Mouse (Mus musculus) MEL (cell line): ENCODE results near the gene BC051019. TPM values are rescaled to one million over a fixed set of nuclear protein-coding genes. Genes with fewer than 3 reads are reported as not detected.

Experiments
- DNase-seq: peaks from one replicate; pipeline ENCODE4 v3.0.0; 2011; ENCODE audit warnings: low read depth, low spot score
- H3K27ac ChIP-seq: 2 replicates; pipeline ENCODE4 v1.5.1; 2012; ENCODE audit warnings: low read depth, mild to moderate bottlenecking, control low read depth, low read length, moderate library complexity; ENCODE audit not compliant: control insufficient read depth
- H3K27me3 ChIP-seq, 2 experiments: fragments of 150-350 bp in 1 of 2; sonication (generic) in 1 of 2; 2 replicates each; pipeline ENCODE4 v1.6.1; 2012; ENCODE audit warnings: low read length in 2 of 2, mild to moderate bottlenecking in 2 of 2, improper control_type of control experiment in 1 of 2, moderate library complexity in 1 of 2; ENCODE audit not compliant: insufficient read depth in 2 of 2, control insufficient read depth in 1 of 2
- H3K36me3 ChIP-seq, 2 experiments: 2 replicates each; pipeline ENCODE4 v1.6.1; 2012 to 2014; ENCODE audit warnings: low read length in 2 of 2, improper control_type of control experiment in 1 of 2, inconsistent platforms in 1 of 2, mild to moderate bottlenecking in 1 of 2; ENCODE audit not compliant: insufficient read depth in 2 of 2, control insufficient read depth in 1 of 2
- H3K4me1 ChIP-seq, 2 experiments: fragments of 150-350 bp in 1 of 2; sonication (generic) in 1 of 2; 2 replicates each; pipeline ENCODE4 v1.6.1; 2012; ENCODE audit warnings: low read length in 2 of 2, improper control_type of control experiment in 1 of 2, mild to moderate bottlenecking in 1 of 2; ENCODE audit not compliant: insufficient read depth in 2 of 2, control insufficient read depth in 1 of 2
- H3K4me3 ChIP-seq, 2 experiments: fragments of 150-350 bp in 1 of 2; sonication (generic) in 1 of 2; 2 replicates each; pipeline ENCODE4 v1.5.1; 2012; ENCODE audit warnings: low read depth in 2 of 2, low read length in 2 of 2, mild to moderate bottlenecking in 2 of 2, moderate library complexity in 2 of 2, control low read depth in 1 of 2, improper control_type of control experiment in 1 of 2; ENCODE audit not compliant: control insufficient read depth in 1 of 2, insufficient read depth in 1 of 2
- H3K79me2 ChIP-seq: 2 replicates; pipeline ENCODE4 v1.6.1; 2012; ENCODE audit warnings: mild to moderate bottlenecking, low read length, moderate library complexity; ENCODE audit not compliant: control insufficient read depth, poor library complexity, insufficient read depth
- H3K9ac ChIP-seq: 2 replicates; pipeline ENCODE4 v1.6.1; 2012; ENCODE audit warnings: low read depth, mild to moderate bottlenecking, control low read depth, low read length, moderate library complexity; ENCODE audit not compliant: control insufficient read depth, poor library complexity, severe bottlenecking
- H3K9me3 ChIP-seq: fragments of 150-350 bp; sonication (generic); replicated peaks from 2 replicates; pipeline ENCODE4 v1.6.1; 2012; ENCODE audit warnings: mild to moderate bottlenecking, low read length, improper control_type of control experiment, moderate library complexity; ENCODE audit not compliant: insufficient read depth
- BHLHE40 ChIP-seq: IDR thresholded peaks from 2 replicates; pipeline ENCODE4 v1.6.1; 2012; ENCODE audit warnings: low read depth, mild to moderate bottlenecking, inconsistent platforms, low read length, improper control_type of control experiment, borderline replicate concordance
- CHD2 ChIP-seq: IDR thresholded peaks from 2 replicates; pipeline ENCODE4 v1.6.1; 2011; ENCODE audit warnings: low read length, improper control_type of control experiment
- CTCF ChIP-seq, 3 experiments: IDR thresholded peaks in 2 of 3; conservative IDR thresholded peaks in 1 of 3; 2 replicates each; pipeline ENCODE4 v1.5.1; 2011 to 2012; ENCODE audit warnings: low read length in 3 of 3, low read depth in 2 of 3, mild to moderate bottlenecking in 2 of 3, improper control_type of control experiment in 1 of 3, inconsistent platforms in 1 of 3, mixed read lengths in 1 of 3, moderate library complexity in 1 of 3; ENCODE audit not compliant: control insufficient read depth in 1 of 3, insufficient read depth in 1 of 3, poor library complexity in 1 of 3, severe bottlenecking in 1 of 3
- ELF1 ChIP-seq: IDR thresholded peaks from 2 replicates; pipeline ENCODE4 v1.6.1; 2014; ENCODE audit warnings: low read depth, mild to moderate bottlenecking, inconsistent platforms, low read length, improper control_type of control experiment, moderate library complexity
- ETS1 ChIP-seq: IDR thresholded peaks from 2 replicates; pipeline ENCODE4 v1.6.1; 2012; ENCODE audit warnings: low read depth, mild to moderate bottlenecking, inconsistent platforms, low read length, improper control_type of control experiment, moderate library complexity
- GABPA ChIP-seq: IDR thresholded peaks from 2 replicates; pipeline ENCODE4 v1.6.1; 2012; ENCODE audit warnings: low read depth, mild to moderate bottlenecking, inconsistent platforms, low read length, improper control_type of control experiment, moderate library complexity
- GATA1 ChIP-seq: IDR thresholded peaks from 2 replicates; pipeline ENCODE4 v1.6.1; 2011; ENCODE audit warnings: low read depth, low read length, improper control_type of control experiment
- HCFC1 ChIP-seq: IDR thresholded peaks from 2 replicates; pipeline ENCODE4 v1.6.1; 2012; ENCODE audit warnings: low read depth, mild to moderate bottlenecking, inconsistent platforms, low read length, improper control_type of control experiment, moderate library complexity
- JUND ChIP-seq: IDR thresholded peaks from 2 replicates; pipeline ENCODE4 v1.6.1; 2011; ENCODE audit warnings: low read depth, mild to moderate bottlenecking, improper control_type of control experiment, low read length
- MAFK ChIP-seq: IDR thresholded peaks from 2 replicates; pipeline ENCODE4 v1.6.1; 2011; ENCODE audit warnings: low read depth, mild to moderate bottlenecking, low read length, improper control_type of control experiment, borderline replicate concordance
- MAX ChIP-seq: IDR thresholded peaks from 2 replicates; pipeline ENCODE4 v1.6.1; 2011; ENCODE audit warnings: low read length, improper control_type of control experiment
- MAZ ChIP-seq: IDR thresholded peaks from 2 replicates; pipeline ENCODE4 v1.6.1; 2012; ENCODE audit warnings: low read depth, mild to moderate bottlenecking, inconsistent platforms, low read length, improper control_type of control experiment
- MEF2A ChIP-seq: IDR thresholded peaks from 2 replicates; pipeline ENCODE4 v1.6.1; 2014; ENCODE audit warnings: low read depth, mild to moderate bottlenecking, inconsistent platforms, low read length, improper control_type of control experiment; ENCODE audit not compliant: poor library complexity, insufficient replicate concordance, severe bottlenecking; ENCODE audit errors: extremely low read depth
- MYB ChIP-seq: IDR thresholded peaks from 2 replicates; pipeline ENCODE4 v1.6.1; 2011; ENCODE audit warnings: mild to moderate bottlenecking, low read depth, low read length, improper control_type of control experiment
- NELFE ChIP-seq: IDR thresholded peaks from 2 replicates; pipeline ENCODE4 v1.6.1; 2011; ENCODE audit warnings: low read depth, low read length, improper control_type of control experiment
- NRF1 ChIP-seq: IDR thresholded peaks from 2 replicates; pipeline ENCODE4 v1.6.1; 2014; ENCODE audit warnings: low read depth, mild to moderate bottlenecking, inconsistent platforms, low read length, improper control_type of control experiment, moderate library complexity; ENCODE audit not compliant: poor library complexity, insufficient read depth, severe bottlenecking
- POLR2AphosphoS5 ChIP-seq: IDR thresholded peaks from 2 replicates; pipeline ENCODE4 v1.6.1; 2012; ENCODE audit warnings: low read depth, borderline replicate concordance, mild to moderate bottlenecking, inconsistent platforms, low read length, moderate library complexity, mixed read lengths
- RAD21 ChIP-seq: IDR thresholded peaks from 2 replicates; pipeline ENCODE4 v1.6.1; 2011; ENCODE audit warnings: mild to moderate bottlenecking, low read depth, low read length, improper control_type of control experiment
- SIN3A ChIP-seq: IDR thresholded peaks from 2 replicates; pipeline ENCODE4 v1.6.1; 2012; ENCODE audit warnings: low read length, improper control_type of control experiment, inconsistent platforms
- SMC3 ChIP-seq: IDR thresholded peaks from 2 replicates; pipeline ENCODE4 v1.6.1; 2011; ENCODE audit warnings: low read depth, low read length, improper control_type of control experiment
- TAL1 ChIP-seq: IDR thresholded peaks from 2 replicates; pipeline ENCODE4 v1.6.1; 2012; ENCODE audit warnings: mild to moderate bottlenecking, inconsistent platforms, low read length, moderate library complexity, mixed read lengths
- UBTF ChIP-seq: IDR thresholded peaks from 2 replicates; pipeline ENCODE4 v1.6.1; 2012; ENCODE audit warnings: low read depth, mild to moderate bottlenecking, inconsistent platforms, low read length, improper control_type of control experiment, moderate library complexity, borderline replicate concordance; ENCODE audit not compliant: insufficient read depth
- ZNF384 ChIP-seq: IDR thresholded peaks from 2 replicates; pipeline ENCODE4 v1.6.1; 2012; ENCODE audit warnings: low read depth, mild to moderate bottlenecking, inconsistent platforms, low read length, improper control_type of control experiment
- polyA plus RNA-seq, 2 experiments: library from polyadenylated mRNA; stranded (reverse) in 1 of 2; unstranded in 1 of 2; fragments of >175 nt in 1 of 2; fragments of >200 nt in 1 of 2; gene quantifications; 2 replicates each; pipeline versions ENCODE4 v1.2.1 to v1.2.4; 2012; ENCODE audit warnings: low replicate concordance in 2 of 2, low read depth in 1 of 2; ENCODE audit not compliant: insufficient read length in 2 of 2, insufficient read depth in 1 of 2, missing spikeins in 1 of 2
- total RNA-seq: library from RNA; depleted of rRNA; stranded (reverse); fragments of 300-350 nt; gene quantifications from 2 replicates; pipeline ENCODE4 v1.2.3, GENCODE M21; 2012

The BC051019 gene
- total and polyA plus RNA-seq, 3 experiments: 0.39 TPM; not detected in 2

DNA sequence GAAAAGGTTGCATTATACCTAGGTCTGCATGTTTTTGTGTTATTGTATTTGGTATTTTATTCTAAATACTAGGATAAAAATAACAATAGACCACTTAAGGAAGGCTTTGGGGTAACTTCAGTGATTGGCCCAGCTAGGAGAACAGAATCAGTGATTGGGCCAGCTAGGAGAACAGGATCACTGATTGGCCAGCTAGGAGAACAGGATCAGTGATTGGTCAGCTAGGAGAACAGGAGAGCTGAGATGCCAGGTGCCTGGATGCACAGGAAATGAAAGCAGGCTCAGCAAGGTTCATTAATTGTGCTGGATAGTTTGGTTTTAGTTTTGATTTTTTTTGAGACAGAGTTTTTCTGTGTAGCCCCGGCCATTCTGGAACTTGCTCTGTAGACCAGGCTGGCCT lies 42.8 kb downstream of the BC051019 start:
- H3K9ac ChIP-seq: no peak overlapping the region
- no peak overlapping the region for H3K4me3 ChIP-seq
- DNase-seq: no peak
- TF ChIP-seq MYB (no peak), NELFE (no peak), ETS1 (no peak), POLR2AphosphoS5 (no peak), CTCF (IDR thresholded peaks at IDR 0.05 in 2 of 3, conservative IDR thresholded peaks at IDR 0.05 in 1 of 3; ENCODE audit: control insufficient read depth in 1 of 3, insufficient read depth in 1 of 3, low read depth in 2 of 3, low read length in 3 of 3, poor library complexity in 1 of 3, severe bottlenecking in 1 of 3) (no peak), TAL1 (no peak), BHLHE40 (no peak), RAD21 (no peak), UBTF (no peak), GATA1 (no peak)
- H3K27ac ChIP-seq: no peak overlapping the region
- no peaks in the 10 kb centered on the region for H3K9me3 ChIP-seq
- no peaks in the 10 kb centered on the region for H3K36me3 ChIP-seq
- no peaks in the 10 kb centered on the region for H3K27me3 ChIP-seq
- no peaks in the 10 kb centered on the region for H3K79me2 ChIP-seq
- no peaks in the 10 kb centered on the region for H3K4me1 ChIP-seq

DNA sequence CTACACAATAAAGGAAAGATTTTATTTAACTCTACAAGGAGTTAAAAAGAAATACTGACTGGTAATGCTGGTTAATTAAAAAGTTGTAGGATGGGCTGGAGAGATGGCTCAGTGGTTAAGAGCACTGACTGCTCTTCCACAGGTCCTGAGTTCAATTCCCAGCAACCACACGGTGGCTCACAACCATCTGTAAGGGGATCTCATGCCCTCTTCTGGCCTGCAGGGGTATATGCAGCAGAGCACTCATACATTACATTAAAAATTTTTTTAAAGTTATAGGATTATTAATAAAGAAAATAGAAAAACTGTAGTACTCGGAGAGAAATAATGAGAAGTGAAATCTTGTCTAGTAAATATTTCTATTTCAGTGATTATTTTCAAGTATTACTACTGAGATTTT lies 43.4 kb downstream of the BC051019 start:
- Histone ChIP-seq H3K27ac (no peak overlapping the region), H3K9ac (no peak overlapping the region), H3K9me3 (no peaks in the 10 kb centered on the region), H3K4me1 (no peaks in the 10 kb centered on the region), H3K79me2 (no peaks in the 10 kb centered on the region), H3K27me3 (no peaks in the 10 kb centered on the region), H3K4me3 (no peak overlapping the region), H3K36me3 (no peaks in the 10 kb centered on the region)
- DNase-seq: no peak
- TF ChIP-seq CTCF (IDR thresholded peaks at IDR 0.05 in 2 of 3, conservative IDR thresholded peaks at IDR 0.05 in 1 of 3; ENCODE audit: control insufficient read depth in 1 of 3, insufficient read depth in 1 of 3, low read depth in 2 of 3, low read length in 3 of 3, poor library complexity in 1 of 3, severe bottlenecking in 1 of 3) (peak in 2 of 3 experiments; percentile 28 to 29; a peak in 3 of 6 replicates), RAD21 (peak; percentile 11), MAX (no peak)

DNA sequence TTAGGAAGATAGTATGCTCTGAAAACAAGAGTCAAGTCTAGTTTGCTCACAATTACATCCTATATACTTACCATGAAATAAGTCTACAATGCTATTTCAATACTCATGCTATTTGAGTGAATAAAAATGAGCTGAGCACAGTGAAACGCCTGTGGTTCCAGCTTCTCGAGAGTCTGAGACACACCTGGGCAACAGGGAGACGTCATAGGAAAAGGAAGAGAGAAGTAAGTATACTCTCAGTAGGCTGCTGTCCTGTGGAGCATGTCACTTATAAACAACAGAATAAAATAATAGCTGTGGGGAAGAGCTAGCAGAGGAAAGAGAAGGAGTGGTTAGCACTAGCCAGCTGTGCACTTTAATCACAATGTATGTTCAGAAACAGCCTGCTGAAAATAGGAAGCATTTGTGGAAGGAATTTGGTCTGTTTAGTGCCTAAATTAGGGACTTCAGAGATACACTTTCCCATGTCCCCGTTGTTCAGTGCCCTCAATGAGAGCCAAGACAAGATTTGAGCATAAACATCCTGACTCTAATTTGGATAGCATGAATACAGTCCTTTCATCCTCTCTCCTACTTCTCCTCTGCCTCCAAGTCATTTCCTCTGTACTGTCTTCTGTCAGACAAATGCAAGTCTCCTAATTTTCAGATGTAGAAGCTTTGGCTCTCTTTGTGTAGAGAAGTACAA lies 48.6 kb downstream of the BC051019 start:
- no peaks in the 10 kb centered on the region for H3K4me1 ChIP-seq
- no peak overlapping the region for H3K9ac ChIP-seq
- H3K36me3 ChIP-seq: no peaks in the 10 kb centered on the region
- TF ChIP-seq CTCF (IDR thresholded peaks at IDR 0.05 in 2 of 3, conservative IDR thresholded peaks at IDR 0.05 in 1 of 3; ENCODE audit: control insufficient read depth in 1 of 3, insufficient read depth in 1 of 3, low read depth in 2 of 3, low read length in 3 of 3, poor library complexity in 1 of 3, severe bottlenecking in 1 of 3): no peak
- no peak for TF ChIP-seq GABPA
- TF ChIP-seq HCFC1: no peak
- no peak for TF ChIP-seq CHD2
- no peak for TF ChIP-seq MAZ
- no peak for TF ChIP-seq GATA1
- TF ChIP-seq MAFK: no peak
- TF ChIP-seq NRF1: no peak
- TF ChIP-seq TAL1: no peak
- no peak for TF ChIP-seq ELF1
- TF ChIP-seq SIN3A: no peak
- TF ChIP-seq JUND: no peak
- TF ChIP-seq BHLHE40: no peak
- TF ChIP-seq ZNF384: no peak
- TF ChIP-seq SMC3: no peak
- no peak for TF ChIP-seq MEF2A
- no peaks in the 10 kb centered on the region for H3K9me3 ChIP-seq
- no peak overlapping the region for H3K4me3 ChIP-seq
- no peak for DNase-seq
- H3K27ac ChIP-seq: no peak overlapping the region
- H3K79me2 ChIP-seq: no peaks in the 10 kb centered on the region
- no peaks in the 10 kb centered on the region for H3K27me3 ChIP-seq
